Mouse (Mus musculus) gastrocnemius, postnatal 14 days (tissue): ENCODE results near the gene Eif2b4. TPM values are rescaled to one million over a fixed set of nuclear protein-coding genes. Genes with fewer than 3 reads are reported as not detected.
"Not testable (repeated sequence)": the region's sequence is repeated elsewhere in the genome, so short reads cannot be mapped to it uniquely, and the experiment has no call there.

ENCODE experiments used
- DNase-seq: peaks from one replicate; pipeline ENCODE4 v3.0.0; 2021; ENCODE audit warnings: mixed read lengths
- intact Hi-C: fragments of 180-260 bp; cut with DNase I; formaldehyde crosslinking; loops from one replicate; pipeline ENCODE4 v1.15.1; 2025; ENCODE audit warnings: low total_unique reads
- long read RNA-seq, 2 experiments: library from polyadenylated mRNA; stranded (forward); transcript quantifications; one replicate each; pipeline ENCODE4 v2.0.0; 2021
- total RNA-seq, 2 experiments: library from RNA; stranded (reverse); gene quantifications; 2 replicates each; pipeline ENCODE4 v1.2.3; 2021

The Eif2b4 gene
- 10 to 100 TPM; 44.4 to 48.7 TPM for total RNA-seq
- long read RNA-seq, experiment 1, transcript Eif2b4-203 (13 exons, 1,878 nt), result minor isoform, 5 of 60 reads
- long read RNA-seq, experiment 1, transcript Eif2b4-201 (13 exons, 2,025 nt), result major isoform, 34 of 60 reads
- long read RNA-seq, experiment 1, transcript Eif2b4-202 (12 exons, 1,966 nt), result minor isoform, 11 of 60 reads
- long read RNA-seq, experiment 1, partial matches to known transcripts, result 6 of 60 reads
- long read RNA-seq, experiment 1, other reads (novel, unspliced or antisense), result 4 of 60 reads
- long read RNA-seq, experiment 2, transcript Eif2b4-202 (12 exons, 1,966 nt), result minor isoform, 13 of 65 reads
- long read RNA-seq, experiment 2, transcript Eif2b4-201 (13 exons, 2,025 nt), result major isoform, 38 of 65 reads
- long read RNA-seq, experiment 2, partial matches to known transcripts, result 10 of 65 reads
- long read RNA-seq, experiment 2, other reads (novel, unspliced or antisense), result 1 of 65 reads

DNA sequence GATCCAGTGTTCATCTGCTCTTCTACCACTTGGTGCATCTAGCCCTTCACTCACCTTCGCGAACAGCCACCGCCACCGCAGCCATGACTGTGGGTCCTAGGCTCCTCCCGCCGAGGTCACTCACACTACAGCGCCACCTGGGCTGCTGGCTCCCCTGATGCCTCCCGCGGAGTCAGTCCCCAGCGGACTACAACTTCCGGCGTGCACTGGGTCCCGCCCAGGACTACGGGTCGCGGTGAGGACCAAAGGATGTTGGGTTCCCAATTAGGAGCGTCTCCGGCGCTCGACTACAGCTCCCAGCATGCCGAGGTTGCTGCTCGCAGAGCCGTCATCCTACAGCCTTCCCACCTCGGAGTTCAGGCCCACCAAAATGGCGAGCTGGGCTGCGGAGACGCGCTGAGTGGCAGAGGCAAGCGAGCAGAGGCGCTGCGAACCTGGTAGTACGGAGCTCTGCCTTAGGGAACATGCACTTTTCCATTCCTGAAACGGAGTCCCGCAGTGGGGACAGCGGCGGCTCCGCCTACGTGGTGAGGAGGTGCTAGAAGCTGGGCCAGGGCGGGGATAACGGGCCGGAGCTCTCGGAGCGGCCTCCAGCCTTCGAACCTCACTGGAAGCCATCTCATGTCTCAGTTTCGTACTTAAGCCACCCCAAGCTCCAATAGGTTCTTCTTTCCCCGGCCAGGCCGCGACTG, at the start of gene Eif2b4, which contains the start of gene Snx17:
TSS of gene Eif2b4 (minus strand) at position 492 of the 692 bp plus-strand sequence.
TSS of gene Snx17 (plus strand) at position 289 of the 692 bp plus-strand sequence.
- intact Hi-C loops, result no loop called here

GRCm38 (mm10) chr5:31242191-31242590, 49.0 kb upstream of the Eif2b4 start:
- no peak for DNase-seq
- intact Hi-C loops, result no loop called here

More for the DNA sequence above, at the start of gene Eif2b4, which contains the start of gene Snx17:
- DNase-seq, result peak; percentile 99

DNA sequence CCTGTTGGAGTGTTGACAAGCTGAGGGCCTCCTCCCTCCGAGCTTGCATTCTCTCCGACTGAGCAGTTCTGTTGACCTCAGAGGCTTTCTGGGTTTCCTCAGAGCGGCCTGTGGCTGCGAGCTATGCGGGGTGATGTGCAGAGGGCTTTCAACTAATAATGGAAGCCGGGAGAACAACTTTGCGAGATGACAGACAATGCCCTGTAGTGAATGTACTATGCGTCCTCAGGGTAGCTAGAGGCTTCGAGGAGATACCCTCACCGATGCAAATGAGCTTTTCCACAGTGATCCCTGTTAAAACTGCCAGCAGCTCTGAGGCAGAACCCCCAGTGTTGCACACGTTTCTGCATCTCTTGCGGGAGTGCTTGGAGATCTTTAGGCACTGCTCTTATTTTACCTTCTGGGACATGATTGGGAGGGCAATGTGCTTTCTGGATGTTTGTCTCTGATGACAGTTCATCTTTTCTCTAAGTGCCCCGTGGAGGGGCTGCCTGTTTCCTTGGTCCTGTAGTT, 48.3 kb upstream of the Eif2b4 start:
- intact Hi-C loops, result no loop called here
- no peak for DNase-seq

DNA sequence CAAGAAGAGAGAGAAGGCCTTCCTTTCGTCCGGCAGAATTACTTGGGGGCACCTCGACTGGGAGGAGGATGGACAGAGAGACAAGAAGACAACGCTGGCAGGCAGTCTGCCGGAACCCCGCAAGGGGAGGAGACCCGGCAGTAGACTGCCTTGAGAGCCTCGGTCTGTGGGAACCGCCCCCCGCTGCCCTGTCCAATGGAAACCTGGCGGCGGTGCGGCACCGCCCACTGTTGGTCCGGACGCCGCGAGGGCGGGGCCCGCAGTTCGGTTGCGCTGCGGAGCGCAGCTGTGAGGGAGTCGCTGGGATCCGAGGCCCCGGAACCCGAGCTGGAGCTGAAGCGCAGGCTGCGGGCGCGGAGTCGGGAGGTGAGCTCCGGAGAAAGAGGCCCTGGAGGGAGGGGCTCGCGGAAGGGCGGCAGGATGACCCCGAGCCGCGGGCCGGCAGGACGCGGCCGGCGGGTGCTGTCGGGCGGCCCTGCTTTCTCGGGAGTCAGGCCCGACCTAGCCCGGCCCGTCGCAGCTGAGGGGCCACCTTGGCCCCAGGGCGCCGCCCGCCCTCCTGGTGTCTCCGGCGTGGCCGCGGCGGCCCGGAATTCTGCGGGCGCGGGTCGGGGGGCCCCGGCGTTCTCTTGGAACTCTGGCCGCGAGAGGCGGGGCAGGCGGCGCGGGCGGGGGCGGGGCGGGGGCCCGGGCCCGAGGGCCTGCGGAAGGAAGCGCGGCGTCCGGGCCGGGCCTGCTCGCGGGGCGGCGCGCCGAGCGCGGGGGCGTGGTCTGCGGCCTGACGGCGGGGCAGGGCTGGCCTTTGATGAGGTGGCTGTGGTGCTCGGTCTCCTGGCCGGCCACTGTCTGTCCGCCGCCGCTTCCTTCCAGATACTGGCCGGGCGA, 47.6 kb upstream of the Eif2b4 start, which contains the start of the genes Nrbp1 and Gm9970:
TSS of gene Nrbp1 (plus strand) at position 228 of the 885 bp plus-strand sequence.
TSS of gene Gm9970 (minus strand) at position 596 of the 885 bp plus-strand sequence.
- peak; percentile 97 for DNase-seq
- intact Hi-C loops, result no loop called here

- intact Hi-C loops, result no loop called here
- no peak for DNase-seq
Measured at GRCm38 (mm10) chr5:31226641-31227040, 33.4 kb upstream of the Eif2b4 start.

- intact Hi-C loops, result no loop called here
- DNase-seq, result no peak
Measured at GRCm38 (mm10) chr5:31222696-31223095, 29.5 kb upstream of the Eif2b4 start.

GRCm38 (mm10) chr5:31221304-31221945, 28.2 kb upstream of the Eif2b4 start:
- no peak for DNase-seq
- intact Hi-C loops, result no loop called here

- intact Hi-C loops, result no loop called here
- peak; percentile 98 for DNase-seq
Measured at GRCm38 (mm10) chr5:31220448-31221303, 27.4 kb upstream of the Eif2b4 start, which contains the start of gene Ppm1g. TSS of gene Ppm1g (minus strand) at chr5:31220687.

GRCm38 (mm10) chr5:31219911-31220447, 26.7 kb upstream of the Eif2b4 start:
- peak; percentile 47 for DNase-seq
- intact Hi-C loops, result no loop called here

GRCm38 (mm10) chr5:31219474-31219873, 26.2 kb upstream of the Eif2b4 start:
- no peak for DNase-seq
- intact Hi-C loops, result no loop called here

DNA sequence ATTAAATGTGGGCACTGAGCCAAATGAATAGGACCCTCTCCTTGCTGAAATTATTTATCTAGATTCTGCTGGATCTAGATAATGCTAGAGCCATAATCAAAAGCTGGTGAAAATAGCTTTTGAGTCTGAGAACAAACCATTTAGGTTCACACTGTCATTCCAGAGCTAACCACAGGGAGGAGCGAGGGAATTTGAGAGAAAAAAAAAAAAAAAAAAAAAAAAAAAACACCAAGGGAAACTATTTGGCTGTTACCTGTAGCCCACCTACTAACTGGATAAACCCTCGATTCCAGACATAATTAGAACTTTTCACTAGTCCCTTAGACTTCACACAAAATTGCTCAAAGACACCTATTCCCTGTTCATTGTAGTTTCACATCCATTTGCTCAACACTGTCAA, 25.8 kb upstream of the Eif2b4 start:
- DNase-seq, result no peak
- intact Hi-C loops, result no loop called here

- intact Hi-C loops, result no loop called here
- DNase-seq, result no peak
Measured at GRCm38 (mm10) chr5:31218294-31218693, 25.1 kb upstream of the Eif2b4 start.

DNA sequence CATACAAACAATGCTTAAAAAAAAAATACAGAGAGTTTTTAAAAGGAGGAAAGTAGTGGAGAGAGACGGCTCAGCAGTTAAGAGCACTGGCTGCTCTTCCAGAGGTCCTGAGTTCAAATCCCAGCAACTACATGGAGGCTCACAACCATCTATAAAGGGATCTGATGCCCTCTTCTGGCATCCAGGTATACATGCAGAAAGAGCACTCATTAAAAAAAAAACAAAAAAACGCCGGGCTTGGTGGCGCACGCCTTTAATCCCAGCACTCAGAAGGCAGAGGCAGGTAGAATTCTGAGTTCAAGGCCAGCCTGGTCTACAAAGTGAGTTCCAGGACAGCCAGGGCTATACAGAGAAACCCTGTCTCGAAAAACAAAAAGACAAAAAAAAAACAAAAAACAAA, 23.3 kb upstream of the Eif2b4 start:
- intact Hi-C loops, DNase-seq: not testable (repeated sequence)

- intact Hi-C loops, result no loop called here
- DNase-seq, result no peak
Measured at GRCm38 (mm10) chr5:31204421-31204820, 11.2 kb upstream of the Eif2b4 start.

GRCm38 (mm10) chr5:31203866-31204265, 10.6 kb upstream of the Eif2b4 start:
- no peak for DNase-seq

GRCm38 (mm10) chr5:31202933-31203332, 9.7 kb upstream of the Eif2b4 start:
- intact Hi-C loops, result no loop called here
- DNase-seq, result no peak

More at GRCm38 (mm10) chr5:31203866-31204265, 10.6 kb upstream of the Eif2b4 start:
- intact Hi-C loops, result no loop called here
